In genomic region chr9:70795439-70795757, GRCm38 (mm10) we compare ENCODE assay signal across 13 mouse cellular contexts.
"Had no signal": no experiment of that assay in that cellular context is flagged by ENCODE, and none has a peak within 500 bp of the region (broad histone marks: within the 10 kb centered on the region; RNA-seq: fewer than 3 reads in every experiment).

No protein-coding gene starts in this region.

- H3K4me3 ChIP-seq: limb, embryonic 13.5 days; liver, embryonic 12.5 days; lung, embryonic 15.5 days; midbrain, embryonic 10.5 days; myocyte; neural tube, embryonic 12.5 days; stomach, embryonic 15.5 days had no signal

- H3K9ac ChIP-seq: limb, embryonic 13.5 days; liver, embryonic 12.5 days; lung, embryonic 15.5 days; neural tube, embryonic 12.5 days; stomach, embryonic 15.5 days had no signal

- H3K36me3 ChIP-seq: limb, embryonic 13.5 days; liver, embryonic 12.5 days; lung, embryonic 15.5 days; midbrain, embryonic 10.5 days; neural tube, embryonic 12.5 days; stomach, embryonic 15.5 days had no signal

- ATAC-seq: liver, embryonic 12.5 days had no signal

- DNase-seq: kidney, adult 8-10 months; kidney, postnatal 25 days; left cerebral cortex, postnatal 4 days; midbrain, embryonic 14.5 days; right cerebral cortex, postnatal 14 days; thymus, postnatal 36 days had no signal

- H3K4me1 ChIP-seq: limb, embryonic 13.5 days; stomach, embryonic 15.5 days had no signal

- H3K27ac ChIP-seq: limb, embryonic 13.5 days; liver, embryonic 12.5 days; lung, embryonic 15.5 days; midbrain, embryonic 10.5 days; neural tube, embryonic 12.5 days; stomach, embryonic 15.5 days had no signal

- H3K27me3 ChIP-seq: limb, embryonic 13.5 days; liver, embryonic 12.5 days; lung, embryonic 15.5 days; neural tube, embryonic 12.5 days; stomach, embryonic 15.5 days had no signal

- H3K4me2 ChIP-seq: limb, embryonic 13.5 days; liver, embryonic 12.5 days; lung, embryonic 15.5 days; neural tube, embryonic 12.5 days; stomach, embryonic 15.5 days had no signal

- H3K9me3 ChIP-seq: limb, embryonic 13.5 days; liver, embryonic 12.5 days; lung, embryonic 15.5 days; midbrain, embryonic 10.5 days; neural tube, embryonic 12.5 days; stomach, embryonic 15.5 days had no signal
